14 mouse cellular contexts compared by ENCODE assay signal in the genomic region with DNA sequence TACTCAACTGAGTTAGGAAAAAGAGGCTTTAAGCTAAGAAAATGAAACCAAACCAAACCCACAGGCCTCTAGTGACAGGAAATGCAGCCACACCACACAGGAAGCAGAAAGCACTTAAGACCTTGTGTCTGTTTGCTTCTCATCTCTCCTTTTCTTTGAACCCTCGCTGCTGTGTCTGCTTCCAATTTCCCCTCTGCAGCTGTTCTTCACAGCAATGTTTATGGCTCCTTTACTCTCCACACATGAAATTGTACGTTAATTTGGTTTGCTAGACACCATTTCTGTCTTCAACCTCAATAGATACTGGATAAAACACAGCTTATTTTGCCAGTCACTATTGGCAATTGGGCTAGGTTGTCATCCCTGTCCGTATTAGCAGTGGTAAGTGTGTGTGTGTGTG.
A peak's percentile ranks its signal among the peaks of the same experiment; 100 is the strongest.
DNase-seq lines count a peak whose midpoint lies in the region; ATAC-seq and TF ChIP-seq lines count a peak whose summit lies in the region.
"Had no signal": no experiment of that assay in that cellular context is flagged by ENCODE, and none has a peak within 500 bp of the region (broad histone marks: within the 10 kb centered on the region; RNA-seq: fewer than 3 reads in every experiment).

No protein-coding gene starts in this region.

- H3K4me1 ChIP-seq in midbrain, embryonic 13.5 days (replicated peaks) = no peaks in the 10 kb centered on the region
- no peaks in the 10 kb centered on the region for H3K4me1 ChIP-seq in cerebellum, adult 2 months (ENCODE audit: control insufficient read depth, insufficient read depth, low read length)
- H3K4me1 ChIP-seq: liver, embryonic 15.5 days had no signal

- H3K27ac ChIP-seq in midbrain, embryonic 13.5 days = no peak overlapping the region
- no peak overlapping the region for H3K27ac ChIP-seq in cerebellum, adult 2 months (ENCODE audit: insufficient read depth, low read length)
- H3K27ac ChIP-seq: hindbrain, embryonic 14.5 days; liver, embryonic 15.5 days had no signal

- no peak for TF ChIP-seq CTCF in cerebellum, adult 2 months (IDR thresholded peaks at IDR 0.05; ENCODE audit: borderline replicate concordance, insufficient read depth, low read depth, low read length)

- H3K9ac ChIP-seq in midbrain, embryonic 13.5 days (replicated peaks) = no peak overlapping the region
- H3K9ac ChIP-seq: hindbrain, embryonic 14.5 days; liver, embryonic 15.5 days had no signal

- no peaks in the 10 kb centered on the region for H3K9me3 ChIP-seq in midbrain, embryonic 13.5 days
- H3K9me3 ChIP-seq: liver, embryonic 15.5 days had no signal

- 65% methylated on average over 3 of the region's 3 CpGs for WGBS in midbrain, embryonic 13.5 days
- WGBS in cerebellum, adult 2 months = 82% methylated on average over 3 of the region's 3 CpGs

- DNase-seq in 416B (ENCODE audit: low read depth) (peak; percentile 79), adipocyte (ENCODE audit: low spot score) (no peak)
- peak; percentile 83 for DNase-seq in CD4-positive helper T cell, adult 2 months (ENCODE audit: low read depth, low spot score)
- DNase-seq in spleen, postnatal 36 days (ENCODE audit: low spot score in 2 of 2) = peak; percentile 43 to 49
- DNase-seq in cerebellum, adult 2 months = no peak
- DNase-seq in urinary bladder, postnatal 36 days (ENCODE audit: low spot score in 2 of 2) = no peak
- DNase-seq: cerebellum, postnatal 14 days; gastrocnemius, postnatal 14 days; kidney, adult 9 months had no signal

- H3K36me3 ChIP-seq in midbrain, embryonic 13.5 days = no peaks in the 10 kb centered on the region
- H3K36me3 ChIP-seq: liver, embryonic 15.5 days had no signal

- no peak for TF ChIP-seq POLR2A in cerebellum, adult 2 months (IDR thresholded peaks at IDR 0.05; ENCODE audit: borderline replicate concordance, insufficient read depth, low read length)

- no peak overlapping the region for H3K4me2 ChIP-seq in midbrain, embryonic 13.5 days (replicated peaks)
- H3K4me2 ChIP-seq: hindbrain, embryonic 14.5 days; liver, embryonic 15.5 days had no signal

- no peaks in the 10 kb centered on the region; the same call in 1 of the 2 replicates for H3K27me3 ChIP-seq in midbrain, embryonic 13.5 days
- no peaks in the 10 kb centered on the region for H3K27me3 ChIP-seq in cerebellum, adult 2 months (ENCODE audit: control insufficient read depth, insufficient read depth, low read length)
- H3K27me3 ChIP-seq: liver, embryonic 15.5 days had no signal

- ATAC-seq in hematopoietic stem cell, adult 5-6 weeks (replicated peaks in 1 of 2; ENCODE audit: insufficient read depth in 1 of 2, low FRiP score in 2 of 2, low TSS enrichment in 1 of 2, low read depth in 1 of 2, poor library complexity in 2 of 2, severe bottlenecking in 2 of 2) = peak; percentile 98 to 100
- ATAC-seq in midbrain, embryonic 13.5 days = no peak
- ATAC-seq: forebrain, embryonic 16.5 days had no signal

- no peak overlapping the region for H3K4me3 ChIP-seq in midbrain, embryonic 13.5 days (replicated peaks)
- H3K4me3 ChIP-seq in cerebellum, adult 2 months (replicated peaks; ENCODE audit: insufficient read depth, low read depth, low read length) = no peak overlapping the region
- H3K4me3 ChIP-seq: liver, embryonic 15.5 days had no signal

Comparison
In these comparisons a context has a peak if more than half of its experiments do, and no peak if none do; other contexts are left out.
1. DNase-seq: peak in 416B (single experiment), CD4-positive helper T cell, adult 2 months (single experiment) and spleen, postnatal 36 days (2 of 2); none in cerebellum, adult 2 months (0 of 2), urinary bladder, postnatal 36 days (0 of 2) and adipocyte (single experiment).